Mouse (Mus musculus): ENCODE results near the gene Vps39.

Vps39 gene

GRCm38 (mm10) chr2:120296160-120296559 lies 56.8 kb downstream of the Vps39 start:
- no peak for DNase-seq

- no peak for DNase-seq
These were observed 61.4 kb downstream of the Vps39 start for GRCm38 (mm10) chr2:120291471-120292078.

DNA sequence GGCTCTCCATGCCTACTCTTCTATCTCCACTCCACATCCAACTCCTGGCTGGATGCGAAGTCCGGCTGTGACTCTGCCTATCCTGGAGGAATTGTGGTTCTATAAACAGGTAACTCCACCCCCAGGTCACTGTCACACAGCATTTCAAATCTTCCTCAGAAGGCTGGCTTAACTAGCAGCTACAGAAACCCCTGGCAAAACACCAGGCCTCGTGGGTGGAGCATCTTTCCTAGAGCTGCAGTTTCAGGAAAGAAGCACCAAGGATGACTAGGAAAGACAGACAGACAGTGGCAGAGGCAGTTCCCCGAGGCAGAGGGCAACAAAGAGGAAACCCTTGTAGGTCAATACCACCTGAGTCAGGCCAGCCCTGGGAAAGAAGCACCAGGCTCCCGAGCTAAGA lies 63.9 kb downstream of the Vps39 start, which contains the start of gene Pla2g4d:
TSS of gene Pla2g4d (minus strand) at position 203 of the 400 bp plus-strand sequence.
- DNase-seq, result no peak

DNA sequence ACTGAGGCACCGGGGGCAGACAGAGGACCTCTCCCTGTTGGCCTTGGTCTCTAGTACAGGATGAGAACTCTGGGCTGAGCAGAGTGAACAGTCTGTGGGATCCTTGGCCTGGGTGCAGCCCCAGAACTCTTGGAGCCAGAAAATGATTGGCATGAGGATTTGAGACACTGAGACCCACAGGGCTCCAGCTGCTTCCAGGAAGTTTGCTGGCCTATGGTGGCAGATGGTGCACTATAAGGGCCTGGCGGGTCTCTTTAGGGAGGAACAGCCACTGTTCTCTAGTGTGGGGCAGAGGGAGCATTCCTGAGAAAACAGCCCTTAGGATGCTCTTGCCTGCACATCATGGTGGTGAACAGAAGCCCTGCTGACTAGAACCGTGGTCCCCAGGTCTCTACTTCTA lies 64.5 kb downstream of the Vps39 start:
- DNase-seq, result no peak

- no peak for DNase-seq
These were observed 67.3 kb downstream of the Vps39 start for GRCm38 (mm10) chr2:120285639-120286038.

DNA sequence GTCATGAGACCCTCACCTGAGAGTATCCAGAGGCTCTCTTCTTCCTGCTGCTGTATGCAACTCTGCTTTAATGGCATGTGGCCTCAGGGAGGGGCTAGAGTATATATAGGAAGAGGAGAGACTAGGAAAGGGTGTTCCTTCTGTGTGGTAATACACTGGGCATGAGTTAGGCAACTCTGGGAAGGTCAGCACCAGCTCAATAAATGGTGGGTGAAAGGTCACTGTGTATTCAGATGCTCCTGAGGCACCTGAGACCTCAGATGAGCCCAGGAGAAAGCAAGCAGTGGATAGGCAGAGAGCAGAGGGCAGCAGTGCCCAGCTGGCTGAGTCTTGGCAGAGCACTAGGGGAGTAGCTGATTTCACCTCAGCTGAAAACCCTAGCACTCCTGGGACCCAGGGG lies 68.2 kb downstream of the Vps39 start:
- no peak for DNase-seq

- no peak for DNase-seq
These were observed 68.8 kb downstream of the Vps39 start for GRCm38 (mm10) chr2:120284094-120284493.

GRCm38 (mm10) chr2:120283550-120283949 lies 69.4 kb downstream of the Vps39 start:
- no peak for DNase-seq

DNA sequence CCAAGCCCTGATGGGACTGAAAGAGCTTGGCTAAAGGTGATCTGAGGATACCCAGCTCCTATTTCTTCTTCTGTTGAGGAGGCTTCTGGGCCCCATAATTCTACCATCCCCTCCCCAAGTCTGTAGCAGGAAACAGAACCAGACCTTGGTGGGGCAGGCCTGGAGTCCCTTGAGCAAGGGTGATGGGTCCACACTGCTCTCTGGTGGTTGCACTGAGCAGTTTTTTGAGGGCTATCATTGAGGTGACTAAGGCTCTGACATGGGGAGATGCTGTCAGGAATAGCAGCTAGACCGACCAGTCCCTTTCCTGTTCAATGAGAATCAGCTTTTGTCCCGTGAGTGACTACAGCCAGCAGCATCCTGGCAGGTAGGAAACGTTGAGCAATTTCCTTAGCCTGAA lies 71.7 kb downstream of the Vps39 start:
- peak in 1 of 2 experiments; percentile 11 for DNase-seq

DNA sequence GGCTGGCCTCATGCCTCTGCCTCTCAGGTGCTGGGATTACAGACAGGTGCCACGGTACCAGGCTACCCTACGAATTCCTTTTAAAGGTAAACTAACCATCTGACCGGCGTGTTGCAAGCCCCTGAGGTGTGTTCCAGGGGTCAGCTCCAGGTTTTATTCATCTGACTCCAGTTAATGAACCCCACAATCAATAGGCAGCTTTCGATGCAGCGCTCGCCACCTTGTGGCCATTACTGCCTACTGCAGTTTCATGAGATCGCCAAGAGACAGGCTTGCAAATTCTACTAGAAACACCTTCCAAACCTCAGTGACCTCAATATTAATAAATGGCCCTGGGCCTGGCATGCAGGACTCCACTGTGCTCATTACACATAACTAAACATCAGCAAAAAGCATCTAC lies 73.0 kb downstream of the Vps39 start:
- peak; percentile 74 to 77 for DNase-seq

DNA sequence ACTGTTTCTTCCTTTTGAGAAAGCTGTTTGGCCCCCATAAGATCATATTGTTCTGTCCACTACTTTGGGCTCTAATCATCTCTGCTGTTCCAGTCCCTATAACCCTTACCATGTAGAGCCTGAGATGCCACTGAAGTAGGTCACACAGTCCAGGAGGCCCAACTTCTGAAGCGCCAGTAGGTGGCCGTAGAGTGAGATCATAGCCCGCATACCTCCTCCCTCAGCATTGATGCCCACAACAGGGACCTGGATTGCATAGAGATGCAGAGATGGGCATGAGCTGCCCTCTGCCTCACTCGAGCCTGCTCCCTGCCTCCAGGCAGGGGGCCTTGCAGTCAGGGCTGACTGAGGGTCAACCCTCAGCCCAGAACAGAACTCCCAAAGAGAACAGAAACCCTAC lies 76.0 kb downstream of the Vps39 start:
- DNase-seq, result no peak

GRCm38 (mm10) chr2:120268635-120269034 lies 84.3 kb downstream of the Vps39 start:
- DNase-seq, result peak; percentile 56 to 60
